Mouse (Mus musculus) midbrain, embryonic 10.5 days (tissue): ENCODE measurements at regions not wholly inside any gene's neighbourhood (a gene's known extent, or its start where the extent isn't known, plus 50 kb on each side); places are given as distances from the start of the nearest gene placed in this dataset. TPM values are rescaled to one million over a fixed set of nuclear protein-coding genes. Genes with fewer than 3 reads are reported as not detected.

Experiments used
- DNase-seq: peaks from one replicate; pipeline ENCODE4 v3.0.0-alpha.2; 2017; ENCODE audit warnings: low spot score
- H3K27ac ChIP-seq: fragments of 300-500 bp; sonication (generic); replicated peaks from 2 replicates; pipeline ENCODE4 v1.5.1; 2016; ENCODE audit warnings: mild to moderate bottlenecking
- H3K27me3 ChIP-seq: fragments of 300-500 bp; sonication (generic); 2 replicates; pipeline ENCODE4 v1.6.1; 2016; ENCODE audit warnings: low read depth, mild to moderate bottlenecking; ENCODE audit not compliant: poor library complexity, severe bottlenecking
- H3K36me3 ChIP-seq: fragments of 300-500 bp; sonication (generic); 2 replicates; pipeline ENCODE4 v1.6.1; 2016; ENCODE audit warnings: mild to moderate bottlenecking, moderate library complexity
- H3K4me1 ChIP-seq: fragments of 300-500 bp; sonication (generic); 2 replicates; pipeline ENCODE4 v1.6.1; 2016
- H3K4me3 ChIP-seq: fragments of 300-500 bp; sonication (generic); 2 replicates; pipeline ENCODE4 v1.5.1; 2016; ENCODE audit warnings: mild to moderate bottlenecking, moderate library complexity
- H3K9me3 ChIP-seq: fragments of 300-500 bp; sonication (generic); replicated peaks from 2 replicates; pipeline ENCODE4 v1.6.1; 2016; ENCODE audit warnings: mild to moderate bottlenecking
- WGBS: fragments of 180-500 bp; shearing (Covaris S2); methylation state at CpG from one replicate; pipeline ENCODE4 v1.1.7; 2016; 5-methylcytosine and 5-hydroxymethylcytosine counted together
- microRNA-seq: library from miRNA; unstranded; fragments of <30 nt; microRNA quantifications from one replicate; pipeline ENCODE4, GENCODE M21; 2017

DNA sequence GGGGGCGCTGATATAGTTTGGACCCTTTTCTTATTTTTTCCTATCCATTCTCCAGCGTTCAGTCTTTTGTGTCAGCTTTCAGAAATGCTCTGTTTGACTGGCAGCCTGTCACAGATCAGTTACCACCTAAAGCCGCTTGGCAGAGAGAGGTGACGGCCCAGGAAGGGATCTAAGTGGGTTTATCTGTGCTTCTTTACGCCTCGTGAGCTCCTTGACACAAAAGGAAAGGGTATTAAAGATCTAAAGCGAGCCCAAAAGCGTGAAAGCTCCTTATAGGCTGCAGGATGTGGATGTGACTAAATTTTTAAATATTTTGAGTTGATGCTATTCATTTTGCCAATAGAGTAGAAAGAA lies 512.8 kb upstream of the Mms22l start:
- Histone ChIP-seq H3K36me3 (no peaks in the 10 kb centered on the region), H3K9me3 (no peaks in the 10 kb centered on the region), H3K27ac (peak overlapping the region; percentile 86), H3K4me1 (peaks cover 52% of the 10 kb centered on the region), H3K4me3 (peak overlapping the region; percentile 36), H3K27me3 (no peaks in the 10 kb centered on the region)
- no peak for DNase-seq
- 4% methylated on average over 8 of the region's 8 CpGs for WGBS

GRCm38 (mm10) chr4:23984005-23984404 lies 512.2 kb upstream of the Mms22l start:
- DNase-seq, result no peak
- Histone ChIP-seq H3K36me3 (no peaks in the 10 kb centered on the region), H3K9me3 (no peaks in the 10 kb centered on the region), H3K4me3 (no peak overlapping the region), H3K27me3 (no peaks in the 10 kb centered on the region), H3K4me1 (peaks cover 52% of the 10 kb centered on the region), H3K27ac (peak overlapping the region; percentile 86)
- WGBS, result 51% methylated on average over 3 of the region's 3 CpGs

- peak overlapping the region; percentile 61 for H3K27ac ChIP-seq
Observed at GRCm38 (mm10) chr4:23985956-23986355, 510.3 kb upstream of the Mms22l start.

GRCm38 (mm10) chr4:23993823-23994222 lies 502.4 kb upstream of the Mms22l start:
- 48% methylated on average over 3 of the region's 3 CpGs for WGBS
- no peaks in the 10 kb centered on the region for H3K9me3 ChIP-seq
- DNase-seq, result no peak
- peaks cover 29% of the 10 kb centered on the region for H3K4me1 ChIP-seq
- H3K27ac ChIP-seq, result peak overlapping the region; percentile 67
- H3K36me3 ChIP-seq, result no peaks in the 10 kb centered on the region
- no peak overlapping the region for H3K4me3 ChIP-seq
- no peaks in the 10 kb centered on the region for H3K27me3 ChIP-seq

More at GRCm38 (mm10) chr4:23985956-23986355, 510.3 kb upstream of the Mms22l start:
- Histone ChIP-seq H3K4me1 (peaks cover 52% of the 10 kb centered on the region), H3K36me3 (no peaks in the 10 kb centered on the region), H3K9me3 (no peaks in the 10 kb centered on the region), H3K4me3 (no peak overlapping the region), H3K27me3 (no peaks in the 10 kb centered on the region)
- 36% methylated on average over 4 of the region's 4 CpGs for WGBS
- DNase-seq, result peak; percentile 22

DNA sequence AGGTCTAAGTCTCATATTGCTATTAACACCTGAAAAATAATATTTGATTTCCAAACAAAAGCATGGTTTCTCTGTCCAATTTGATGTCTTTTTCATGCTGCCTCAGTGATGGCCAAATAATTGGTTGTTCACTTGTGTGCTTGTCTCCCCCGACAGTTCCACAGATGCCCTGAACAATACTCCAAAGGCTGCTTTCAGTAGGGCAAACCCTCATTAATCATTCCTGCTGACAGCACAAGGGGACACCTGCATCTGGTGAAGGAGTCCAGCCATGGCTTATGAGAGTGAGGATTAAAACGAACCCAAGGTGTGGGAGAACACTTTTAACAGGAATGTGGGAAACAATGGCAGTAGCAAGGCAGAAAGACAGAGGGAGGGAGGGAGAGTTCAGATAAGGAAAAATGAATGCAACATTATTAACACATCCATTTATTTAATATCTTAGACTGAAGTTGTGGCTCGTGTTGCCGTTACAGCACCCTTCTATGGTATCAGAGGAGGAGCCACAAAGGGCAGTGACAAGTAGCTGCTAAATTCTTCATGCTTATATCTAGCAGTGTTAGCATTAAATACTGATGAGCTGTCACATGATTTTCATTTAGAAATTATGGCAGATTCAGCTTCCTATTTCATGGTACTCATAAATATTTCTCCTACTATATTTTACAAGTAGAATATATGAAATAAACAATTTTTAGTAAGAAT lies 501.8 kb upstream of the Mms22l start:
- no peaks in the 10 kb centered on the region for H3K27me3 ChIP-seq
- no peaks in the 10 kb centered on the region for H3K9me3 ChIP-seq
- DNase-seq, result peak; percentile 26
- peak overlapping the region; percentile 67 for H3K27ac ChIP-seq
- H3K4me1 ChIP-seq, result peaks cover 29% of the 10 kb centered on the region
- 33% methylated on average over 4 of the region's 4 CpGs for WGBS
- H3K4me3 ChIP-seq, result no peak overlapping the region
- H3K36me3 ChIP-seq, result no peaks in the 10 kb centered on the region

DNA sequence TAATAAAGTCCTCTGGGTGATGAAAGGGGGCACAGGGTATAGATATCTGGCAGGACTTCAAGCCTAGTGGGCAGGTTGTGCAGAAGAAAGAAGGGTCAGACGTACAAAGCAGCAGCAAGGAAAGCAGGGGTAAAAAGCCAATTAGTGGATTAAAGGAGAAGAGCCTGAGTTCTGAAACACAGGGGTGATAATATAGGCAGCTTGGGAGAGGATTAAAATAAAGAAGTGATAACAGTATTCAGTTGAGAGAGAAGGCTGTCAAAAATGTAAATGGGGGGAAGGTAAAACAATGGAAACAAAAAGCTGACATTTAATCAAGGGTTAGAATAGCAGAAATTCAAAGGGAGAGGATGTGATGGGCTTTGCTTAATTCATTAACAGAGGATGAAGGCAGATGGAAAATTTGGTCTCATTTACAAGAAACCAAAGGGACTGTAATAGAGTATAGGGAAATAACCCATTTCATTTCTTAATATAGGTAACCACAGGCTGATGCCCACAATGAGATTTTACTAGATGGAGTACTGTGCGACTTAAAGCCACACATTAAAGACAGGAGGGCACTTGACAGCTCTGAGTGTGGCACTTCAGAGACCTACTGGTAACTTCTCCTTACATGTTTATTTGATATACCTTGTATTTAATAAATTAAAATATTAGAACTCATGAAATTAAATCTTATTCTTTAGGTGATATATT lies 489.8 kb upstream of the Mms22l start:
- no peak overlapping the region for H3K4me3 ChIP-seq

DNA sequence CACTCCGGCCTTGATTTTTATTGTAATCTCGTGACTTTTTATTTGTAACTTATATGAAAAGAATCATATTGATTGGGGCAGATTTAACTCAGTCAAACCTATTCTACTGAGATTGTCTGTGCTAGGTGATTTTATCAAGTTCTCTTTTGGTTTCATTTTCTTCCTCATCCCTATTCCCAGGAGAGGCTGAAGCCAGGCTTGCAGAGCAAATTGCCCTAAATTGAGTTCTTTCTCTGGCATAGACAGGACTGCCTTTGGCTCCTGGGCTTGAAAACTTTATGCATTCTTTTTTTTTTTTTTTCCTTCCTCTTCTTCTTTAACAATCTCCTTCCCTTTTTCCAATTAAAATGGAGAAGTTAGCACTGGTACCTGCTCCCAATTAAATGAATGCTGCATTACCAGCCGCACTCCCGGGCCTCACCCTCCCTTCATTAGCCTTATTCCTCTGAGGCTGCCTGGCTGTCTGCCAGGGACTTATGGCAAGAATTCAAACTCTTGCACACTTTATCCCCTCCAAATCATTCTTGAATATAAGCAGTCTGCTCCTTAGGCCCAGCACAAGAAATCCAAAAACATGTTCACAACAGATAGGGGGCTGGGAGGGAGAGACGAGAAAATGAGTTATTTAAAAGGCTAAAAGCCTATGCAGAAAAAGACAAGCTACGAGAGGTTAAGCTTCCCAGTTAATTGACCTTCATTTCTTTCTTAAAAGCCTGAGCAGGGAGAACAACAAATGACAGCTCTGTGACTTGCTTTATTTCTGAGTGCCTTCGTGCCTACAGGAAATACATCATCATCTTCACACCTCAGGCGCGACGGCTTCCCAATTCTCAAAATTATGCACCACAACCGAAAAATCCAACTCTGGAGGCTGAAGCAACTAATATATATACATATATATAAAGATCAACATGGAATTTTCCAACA lies 476.8 kb upstream of the Mms22l start:
- DNase-seq, result no peak
- WGBS, result 85% methylated on average over 11 of the region's 11 CpGs

More for the DNA sequence above, 489.8 kb upstream of the Mms22l start:
- no peaks in the 10 kb centered on the region for H3K36me3 ChIP-seq
- no peaks in the 10 kb centered on the region for H3K9me3 ChIP-seq
- peaks cover 7% of the 10 kb centered on the region for H3K4me1 ChIP-seq
- 17% methylated on average over 2 of the region's 2 CpGs for WGBS
- no peaks in the 10 kb centered on the region for H3K27me3 ChIP-seq
- no peak for DNase-seq
- no peak overlapping the region for H3K27ac ChIP-seq

More for the DNA sequence above, 476.8 kb upstream of the Mms22l start:
- Histone ChIP-seq H3K9me3 (no peaks in the 10 kb centered on the region), H3K4me1 (no peaks in the 10 kb centered on the region), H3K4me3 (no peak overlapping the region), H3K36me3 (no peaks in the 10 kb centered on the region), H3K27me3 (no peaks in the 10 kb centered on the region), H3K27ac (no peak overlapping the region)

Small RNA genes lying in the stretch of these regions (microRNA-seq; reads per million reads assigned to microRNA genes)
- gene Gm25978, result not detected
